Mouse (Mus musculus) olfactory bulb, adult 2 months (tissue): Measurements from ENCODE around the gene Cyp2d22.

Source experiments
- CTCF ChIP-seq: fragments of 200-500 bp; IDR thresholded peaks from 2 replicates; pipeline ENCODE4 v1.5.1; 2012; ENCODE audit warnings: low read depth, mild to moderate bottlenecking, low read length, moderate library complexity; ENCODE audit not compliant: insufficient read depth
- POLR2A ChIP-seq: fragments of 200-500 bp; IDR thresholded peaks from 2 replicates; pipeline ENCODE4 v1.6.1; 2012; ENCODE audit warnings: mild to moderate bottlenecking, low read depth, low read length, moderate library complexity; ENCODE audit not compliant: insufficient read depth

GRCm38 (mm10) chr15:82344971-82345370, 35.1 kb downstream of the Cyp2d22 start:
- TF ChIP-seq CTCF (no peak), POLR2A (no peak)
